Mouse (Mus musculus): ENCODE results near the gene Gna15. TPM values are rescaled to one million over a fixed set of nuclear protein-coding genes. Genes with fewer than 3 reads are reported as not detected.

The Gna15 gene
- polyA plus RNA-seq, 2 experiments, result 3.2 to 4.6 TPM

DNA sequence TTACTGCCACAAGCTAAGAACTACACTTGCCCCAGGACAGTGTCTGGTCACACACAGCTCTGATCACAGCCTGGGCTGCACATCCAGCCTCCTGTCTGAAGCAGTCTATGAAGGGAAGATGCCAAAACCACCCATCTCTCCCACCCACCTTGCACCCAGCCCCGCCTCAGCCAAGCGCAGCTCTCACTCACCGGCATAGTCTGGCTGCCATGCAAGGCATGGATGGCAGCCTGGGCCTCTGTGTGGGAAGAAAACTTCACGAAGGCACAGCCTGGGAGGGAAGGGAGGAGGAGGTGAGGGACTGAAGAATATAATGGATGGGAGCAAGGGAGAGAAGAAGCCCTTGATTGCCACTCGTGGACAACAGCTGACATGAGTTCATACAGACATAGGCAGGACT is 54.8 kb downstream of the Gna15 start:
- ATAC-seq (ENCODE audit: insufficient read depth), result no peak
- Histone ChIP-seq H3K4me1 (replicated peaks; ENCODE audit: control insufficient read depth in 2 of 2, insufficient read depth in 2 of 2, low read length in 1 of 2) (peaks cover 2 to 5% of the 10 kb centered on the region in 2 experiments), H3K27ac (no peak overlapping the region), H3K9me3 (ENCODE audit: control insufficient read depth, low read length) (no peaks in the 10 kb centered on the region), H3K36me3 (replicated peaks; ENCODE audit: control insufficient read depth, insufficient read depth, low read depth) (no peaks in the 10 kb centered on the region), H3K27me3 (ENCODE audit: control insufficient read depth, insufficient read depth, low read length) (peaks cover 32% of the 10 kb centered on the region), H3K4me2 (ENCODE audit: low read depth) (no peak overlapping the region), H3K9ac (replicated peaks) (no peak overlapping the region), H3K4me3 (ENCODE audit: insufficient read depth in 1 of 2, low read depth in 2 of 2, low read length in 2 of 2) (no peak overlapping the region)
- 62% methylated on average over 5 of the region's 5 CpGs for WGBS (ENCODE audit: insufficient replicate concordance)
- no peak for TF ChIP-seq CTCF (IDR thresholded peaks at IDR 0.05; ENCODE audit: low read depth)
- no peak for TF ChIP-seq EP300 (IDR thresholded peaks at IDR 0.05; ENCODE audit: low read depth)
- DNase-seq (ENCODE audit: low read depth in 3 of 3, low spot score in 3 of 3), result no peak

DNA sequence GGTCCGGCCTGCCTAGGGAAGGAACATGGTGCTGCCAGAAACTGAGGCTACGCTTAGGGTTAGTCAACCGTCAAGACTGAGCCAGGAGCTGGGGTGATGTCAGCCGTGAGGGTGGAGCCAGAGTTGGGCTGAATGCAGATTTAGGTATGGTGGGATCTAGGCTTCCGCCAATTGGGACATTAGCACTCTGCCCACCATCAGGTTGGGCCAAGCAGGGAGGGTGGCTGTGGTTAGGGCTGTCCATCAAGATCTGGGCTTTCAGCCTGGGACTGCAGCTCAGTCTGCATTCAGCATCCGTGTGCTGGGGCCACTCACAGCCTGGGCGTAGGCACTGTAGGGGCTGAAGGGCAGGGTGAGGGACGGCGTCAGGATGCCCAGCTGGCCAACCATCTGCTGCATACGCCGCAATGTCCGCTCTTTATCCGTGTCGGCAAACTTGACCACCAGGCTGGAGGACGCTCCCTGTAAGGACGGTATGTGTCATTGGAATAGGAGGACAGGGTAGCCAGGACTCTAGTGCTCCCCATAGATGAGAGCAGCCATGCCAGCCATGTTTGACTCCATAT is 56.3 kb downstream of the Gna15 start:
- ATAC-seq (ENCODE audit: insufficient read depth), result no peak
- peaks cover 31% of the 10 kb centered on the region for H3K27me3 ChIP-seq (ENCODE audit: control insufficient read depth, insufficient read depth, low read length)
- WGBS (ENCODE audit: insufficient replicate concordance), result 64% methylated on average over 16 of the region's 16 CpGs
- TF ChIP-seq CTCF (IDR thresholded peaks at IDR 0.05; ENCODE audit: low read depth) (no peak), EP300 (IDR thresholded peaks at IDR 0.05; ENCODE audit: low read depth) (no peak)
- no peak overlapping the region for H3K4me3 ChIP-seq (ENCODE audit: insufficient read depth in 1 of 2, low read depth in 2 of 2, low read length in 2 of 2)
- no peaks in the 10 kb centered on the region for H3K9me3 ChIP-seq (ENCODE audit: control insufficient read depth, low read length)
- no peaks in the 10 kb centered on the region for H3K36me3 ChIP-seq (replicated peaks; ENCODE audit: control insufficient read depth, insufficient read depth, low read depth)
- peaks cover 5% of the 10 kb centered on the region in 2 experiments for H3K4me1 ChIP-seq (replicated peaks; ENCODE audit: control insufficient read depth in 2 of 2, insufficient read depth in 2 of 2, low read length in 1 of 2)
- no peak overlapping the region for H3K9ac ChIP-seq (replicated peaks)
- H3K4me2 ChIP-seq (ENCODE audit: low read depth), result no peak overlapping the region
- no peak for DNase-seq (ENCODE audit: low read depth in 3 of 3, low spot score in 3 of 3)
- no peak overlapping the region for H3K27ac ChIP-seq

DNA sequence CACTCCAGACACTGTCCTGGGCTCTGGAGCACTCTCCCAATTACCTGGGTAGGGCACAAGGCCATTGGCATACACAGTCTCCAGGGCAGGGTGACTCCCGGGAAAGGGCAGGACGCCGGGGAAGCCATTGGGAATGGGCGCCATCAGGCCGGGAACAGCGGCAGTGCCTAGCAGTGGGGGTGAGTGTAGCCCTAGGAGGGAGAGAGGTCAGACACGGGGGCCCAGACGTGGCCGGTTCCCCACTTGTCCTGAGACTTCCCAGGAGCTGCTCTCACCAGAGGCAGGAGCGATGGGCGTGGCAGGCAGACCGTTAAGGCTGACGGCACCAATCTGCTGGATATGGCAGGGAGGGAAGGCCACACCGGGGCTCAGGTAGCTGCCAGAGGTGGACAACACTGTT is 57.1 kb downstream of the Gna15 start:
- TF ChIP-seq CTCF (IDR thresholded peaks at IDR 0.05; ENCODE audit: low read depth), result no peak
- TF ChIP-seq EP300 (IDR thresholded peaks at IDR 0.05; ENCODE audit: low read depth), result no peak
- Histone ChIP-seq H3K9me3 (ENCODE audit: control insufficient read depth, low read length) (no peaks in the 10 kb centered on the region), H3K36me3 (replicated peaks; ENCODE audit: control insufficient read depth, insufficient read depth, low read depth) (no peaks in the 10 kb centered on the region), H3K4me1 (replicated peaks; ENCODE audit: control insufficient read depth in 2 of 2, insufficient read depth in 2 of 2, low read length in 1 of 2) (peaks cover 5% of the 10 kb centered on the region in 2 experiments), H3K9ac (replicated peaks) (no peak overlapping the region), H3K4me2 (ENCODE audit: low read depth) (no peak overlapping the region), H3K27ac (no peak overlapping the region), H3K4me3 (ENCODE audit: insufficient read depth in 1 of 2, low read depth in 2 of 2, low read length in 2 of 2) (no peak overlapping the region), H3K27me3 (ENCODE audit: control insufficient read depth, insufficient read depth, low read length) (peaks cover 33% of the 10 kb centered on the region)
- WGBS (ENCODE audit: insufficient replicate concordance), result 54% methylated on average over 14 of the region's 14 CpGs
- ATAC-seq (ENCODE audit: insufficient read depth) (no peak), DNase-seq (ENCODE audit: low read depth in 3 of 3, low spot score in 3 of 3) (no peak)

DNA sequence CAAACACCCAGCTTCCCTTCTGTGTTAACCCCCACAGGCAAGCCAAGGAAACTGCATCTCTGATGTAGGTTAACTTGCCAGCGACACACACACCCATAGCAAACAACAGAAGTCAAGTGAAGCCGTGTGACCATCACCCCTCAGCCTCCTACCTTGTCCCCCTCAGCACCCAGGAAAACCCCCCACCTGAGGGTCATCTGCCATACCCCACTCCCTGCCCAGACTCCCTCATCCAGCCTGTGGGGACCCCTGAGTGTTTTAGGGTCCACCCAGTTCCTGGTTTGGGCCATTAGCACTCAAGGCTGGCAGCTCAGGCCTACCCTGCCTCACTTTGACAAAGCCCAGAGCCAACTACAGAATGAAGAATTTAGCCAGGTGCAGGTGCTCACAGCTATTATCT is 58.0 kb downstream of the Gna15 start:
- Histone ChIP-seq H3K27ac (no peak overlapping the region), H3K9ac (replicated peaks) (no peak overlapping the region), H3K4me1 (replicated peaks; ENCODE audit: control insufficient read depth in 2 of 2, insufficient read depth in 2 of 2, low read length in 1 of 2) (peaks cover 5% of the 10 kb centered on the region in 2 experiments), H3K36me3 (replicated peaks; ENCODE audit: control insufficient read depth, insufficient read depth, low read depth) (no peaks in the 10 kb centered on the region), H3K4me2 (ENCODE audit: low read depth) (no peak overlapping the region), H3K9me3 (ENCODE audit: control insufficient read depth, low read length) (no peaks in the 10 kb centered on the region), H3K27me3 (ENCODE audit: control insufficient read depth, insufficient read depth, low read length) (peaks cover 37% of the 10 kb centered on the region), H3K4me3 (ENCODE audit: insufficient read depth in 1 of 2, low read depth in 2 of 2, low read length in 2 of 2) (no peak overlapping the region)
- no peak for DNase-seq (ENCODE audit: low read depth in 3 of 3, low spot score in 3 of 3)
- ATAC-seq (ENCODE audit: insufficient read depth), result no peak
- TF ChIP-seq EP300 (IDR thresholded peaks at IDR 0.05; ENCODE audit: low read depth), result no peak
- 77% methylated on average over 2 of the region's 2 CpGs for WGBS (ENCODE audit: insufficient replicate concordance)

- H3K4me2 ChIP-seq (ENCODE audit: low read depth), result no peak overlapping the region; the same call in 1 of the 2 replicates
- WGBS (ENCODE audit: insufficient replicate concordance), result 1% methylated on average over 5 of the region's 5 CpGs
- peaks cover 5% of the 10 kb centered on the region in 2 experiments for H3K4me1 ChIP-seq (replicated peaks; ENCODE audit: control insufficient read depth in 2 of 2, insufficient read depth in 2 of 2, low read length in 1 of 2)
- no peak overlapping the region for H3K27ac ChIP-seq
- no peak overlapping the region for H3K9ac ChIP-seq (replicated peaks)
- TF ChIP-seq CTCF (IDR thresholded peaks at IDR 0.05; ENCODE audit: low read depth) (no peak), EP300 (IDR thresholded peaks at IDR 0.05; ENCODE audit: low read depth) (no peak)
- ATAC-seq (ENCODE audit: insufficient read depth) (0 out of 2 replicates have a peak, but pooled peaks have one; percentile 18), DNase-seq (ENCODE audit: low read depth in 3 of 3, low spot score in 3 of 3) (no peak)
- H3K4me3 ChIP-seq (ENCODE audit: insufficient read depth in 1 of 2, low read depth in 2 of 2, low read length in 2 of 2), result no peak overlapping the region
- H3K9me3 ChIP-seq (ENCODE audit: control insufficient read depth, low read length), result no peaks in the 10 kb centered on the region
- H3K27me3 ChIP-seq (ENCODE audit: control insufficient read depth, insufficient read depth, low read length), result peaks cover 39% of the 10 kb centered on the region
- H3K36me3 ChIP-seq (replicated peaks; ENCODE audit: control insufficient read depth, insufficient read depth, low read depth), result no peaks in the 10 kb centered on the region
Measured at GRCm38 (mm10) chr10:81465265-81465645, 58.8 kb downstream of the Gna15 start.
